Mouse (Mus musculus): ENCODE measurements at regions not wholly inside any gene's neighbourhood (a gene's known extent, or its start where the extent isn't known, plus 50 kb on each side); places are given as distances from the start of the nearest gene placed in this dataset.

DNA sequence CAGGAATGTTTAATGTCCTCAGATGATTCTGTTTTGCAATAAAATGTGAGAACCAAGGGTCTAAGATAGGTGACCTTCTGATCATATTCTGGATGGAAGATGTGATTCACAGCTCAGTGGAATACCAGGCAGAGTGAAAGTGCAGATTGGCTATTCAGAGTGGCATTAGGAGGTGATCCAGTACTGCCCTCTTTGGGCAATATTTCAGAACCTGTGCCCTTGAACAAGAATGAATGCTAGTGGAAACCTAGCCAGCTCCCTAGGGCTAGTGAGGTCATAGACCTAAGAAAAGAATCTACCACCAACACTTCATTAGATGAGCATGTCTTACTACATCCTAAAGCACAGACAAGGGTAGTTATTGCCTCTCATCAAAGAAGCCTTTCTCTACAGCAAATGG lies 372.7 kb upstream of the Trib2 start:
- DNase-seq (ENCODE audit: low spot score) (no peak), ATAC-seq (no peak)
- Histone ChIP-seq H3K4me3 (ENCODE audit: low read length) (no peak overlapping the region), H3K9me3 (ENCODE audit: low read length) (0 out of 2 replicates have a peak, but pooled peaks cover 2% of the 10 kb centered on the region), H3K4me1 (ENCODE audit: insufficient read depth, low read length) (no peaks in the 10 kb centered on the region), H3K27ac (no peak overlapping the region), H3K27me3 (ENCODE audit: insufficient read depth, low read length) (no peaks in the 10 kb centered on the region), H3K36me3 (ENCODE audit: insufficient read depth, low read length) (no peaks in the 10 kb centered on the region), H3K9ac (replicated peaks; ENCODE audit: low read length) (no peak overlapping the region), H3K4me2 (ENCODE audit: low read depth, low read length) (no peak overlapping the region)
- TF ChIP-seq CTCF (IDR thresholded peaks at IDR 0.05; ENCODE audit: low read depth) = no peak

DNA sequence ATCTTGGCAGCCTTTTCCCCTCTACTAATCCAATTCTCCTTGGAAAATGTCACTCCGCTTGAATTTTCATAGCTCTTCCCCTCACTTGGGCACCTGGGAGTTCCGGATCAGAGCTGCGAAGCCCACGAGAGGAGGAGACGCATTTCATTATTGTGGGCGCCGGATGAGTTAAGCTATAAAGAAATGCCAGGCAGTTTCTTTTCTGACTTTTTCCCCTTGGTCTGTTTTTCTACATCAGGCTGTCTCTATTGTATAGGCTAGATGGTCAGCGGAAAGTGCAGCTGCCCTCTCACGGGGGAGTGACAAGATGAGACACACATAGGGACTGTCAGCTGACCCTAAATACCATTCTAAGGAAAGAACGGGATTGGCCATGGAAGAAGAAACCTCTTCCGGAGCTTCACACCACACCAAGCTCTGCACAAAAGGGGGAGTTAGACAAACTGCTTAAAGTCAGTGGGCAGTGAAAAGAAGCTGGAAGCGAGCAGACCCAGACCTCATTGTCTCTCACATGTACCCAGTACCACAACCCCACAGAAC lies 369.3 kb upstream of the Trib2 start:
- H3K4me3 ChIP-seq (ENCODE audit: low read length) = no peak overlapping the region
- H3K9ac ChIP-seq (replicated peaks; ENCODE audit: low read length) = no peak overlapping the region
- H3K4me2 ChIP-seq (ENCODE audit: low read depth, low read length) = 0 out of 2 replicates have a peak overlapping the region, but pooled peaks have one; percentile 26
- ATAC-seq (no peak), DNase-seq (ENCODE audit: low spot score) (no peak)
- H3K27me3 ChIP-seq (ENCODE audit: insufficient read depth, low read length) = no peaks in the 10 kb centered on the region; the same call in 1 of the 2 replicates
- TF ChIP-seq CTCF (IDR thresholded peaks at IDR 0.05; ENCODE audit: low read depth) = no peak
- 48% methylated on average over 12 of the region's 12 CpGs for WGBS
- no peaks in the 10 kb centered on the region for H3K4me1 ChIP-seq (ENCODE audit: insufficient read depth, low read length)
- no peaks in the 10 kb centered on the region for H3K36me3 ChIP-seq (ENCODE audit: insufficient read depth, low read length)
- no peaks in the 10 kb centered on the region for H3K9me3 ChIP-seq (ENCODE audit: low read length)
- no peak overlapping the region for H3K27ac ChIP-seq

DNA sequence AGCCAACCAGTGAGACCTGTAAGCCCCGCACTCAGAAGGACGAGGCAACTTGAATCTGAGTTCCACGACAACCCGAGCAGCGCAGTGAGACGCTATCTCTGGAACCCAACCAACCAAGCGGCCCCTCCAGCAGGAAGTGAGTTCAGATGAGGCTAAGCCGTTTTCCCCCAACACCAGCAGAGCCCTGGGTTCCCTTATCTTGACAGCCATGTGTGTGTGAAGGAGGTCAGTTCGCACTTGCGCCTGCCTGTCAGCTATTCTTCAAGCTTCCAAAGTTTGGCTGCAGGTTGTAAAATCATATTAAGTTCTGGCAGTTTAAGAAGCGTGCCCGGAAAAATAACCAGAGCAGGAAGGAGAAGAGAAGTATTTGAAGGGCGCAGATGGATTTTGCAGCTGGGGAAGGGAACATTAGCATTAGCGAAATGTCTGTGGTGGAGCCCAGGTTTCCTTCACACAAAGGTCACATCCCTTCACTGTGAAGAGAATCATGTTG lies 368.8 kb upstream of the Trib2 start:
- no peak overlapping the region for H3K4me2 ChIP-seq (ENCODE audit: low read depth, low read length)

GRCm38 (mm10) chr12:16183055-16183454 lies 366.3 kb upstream of the Trib2 start:
- Histone ChIP-seq H3K27me3 (ENCODE audit: insufficient read depth, low read length) (no peaks in the 10 kb centered on the region; the same call in 1 of the 2 replicates), H3K9ac (replicated peaks; ENCODE audit: low read length) (no peak overlapping the region), H3K4me3 (ENCODE audit: low read length) (no peak overlapping the region), H3K27ac (no peak overlapping the region), H3K4me1 (ENCODE audit: insufficient read depth, low read length) (no peaks in the 10 kb centered on the region), H3K36me3 (ENCODE audit: insufficient read depth, low read length) (no peaks in the 10 kb centered on the region), H3K9me3 (ENCODE audit: low read length) (no peaks in the 10 kb centered on the region), H3K4me2 (ENCODE audit: low read depth, low read length) (no peak overlapping the region)
- 69% methylated on average over 4 of the region's 4 CpGs for WGBS
- ATAC-seq (no peak), DNase-seq (ENCODE audit: low spot score) (no peak)
- no peak for TF ChIP-seq CTCF (IDR thresholded peaks at IDR 0.05; ENCODE audit: low read depth)

More for the DNA sequence above, 368.8 kb upstream of the Trib2 start:
- no peak for DNase-seq (ENCODE audit: low spot score)
- no peak overlapping the region for H3K27ac ChIP-seq
- whole genome bisulfite sequencing = 70% methylated on average over 14 of the region's 14 CpGs
- no peak for ATAC-seq
- H3K4me1 ChIP-seq (ENCODE audit: insufficient read depth, low read length) = no peaks in the 10 kb centered on the region
- no peaks in the 10 kb centered on the region for H3K9me3 ChIP-seq (ENCODE audit: low read length)
- no peaks in the 10 kb centered on the region for H3K36me3 ChIP-seq (ENCODE audit: insufficient read depth, low read length)
- TF ChIP-seq CTCF (IDR thresholded peaks at IDR 0.05; ENCODE audit: low read depth) = no peak
- no peak overlapping the region for H3K4me3 ChIP-seq (ENCODE audit: low read length)
- H3K9ac ChIP-seq (replicated peaks; ENCODE audit: low read length) = no peak overlapping the region
- H3K27me3 ChIP-seq (ENCODE audit: insufficient read depth, low read length) = no peaks in the 10 kb centered on the region; the same call in 1 of the 2 replicates

- Histone ChIP-seq H3K4me3 (ENCODE audit: low read length) (no peak overlapping the region), H3K36me3 (ENCODE audit: insufficient read depth, low read length) (no peaks in the 10 kb centered on the region), H3K9ac (replicated peaks; ENCODE audit: low read length) (no peak overlapping the region), H3K4me2 (ENCODE audit: low read depth, low read length) (no peak overlapping the region), H3K27ac (no peak overlapping the region), H3K4me1 (ENCODE audit: insufficient read depth, low read length) (no peaks in the 10 kb centered on the region), H3K27me3 (ENCODE audit: insufficient read depth, low read length) (no peaks in the 10 kb centered on the region; the same call in 1 of the 2 replicates), H3K9me3 (ENCODE audit: low read length) (no peaks in the 10 kb centered on the region)
- WGBS = 39% methylated on average over 5 of the region's 5 CpGs
- DNase-seq (ENCODE audit: low spot score) = peak; percentile 7
- no peak for TF ChIP-seq CTCF (IDR thresholded peaks at IDR 0.05; ENCODE audit: low read depth)
- no peak; the same call in 1 of the 2 replicates for ATAC-seq
These were observed 364.9 kb upstream of the Trib2 start for GRCm38 (mm10) chr12:16181599-16181998.

GRCm38 (mm10) chr12:16179897-16180296 lies 363.2 kb upstream of the Trib2 start:
- Histone ChIP-seq H3K27ac (no peak overlapping the region), H3K4me2 (ENCODE audit: low read depth, low read length) (no peak overlapping the region), H3K36me3 (ENCODE audit: insufficient read depth, low read length) (no peaks in the 10 kb centered on the region), H3K4me3 (ENCODE audit: low read length) (no peak overlapping the region), H3K9ac (replicated peaks; ENCODE audit: low read length) (no peak overlapping the region), H3K27me3 (ENCODE audit: insufficient read depth, low read length) (no peaks in the 10 kb centered on the region; the same call in 1 of the 2 replicates), H3K9me3 (ENCODE audit: low read length) (no peaks in the 10 kb centered on the region), H3K4me1 (ENCODE audit: insufficient read depth, low read length) (no peaks in the 10 kb centered on the region)
- no peak for DNase-seq (ENCODE audit: low spot score)
- TF ChIP-seq CTCF (IDR thresholded peaks at IDR 0.05; ENCODE audit: low read depth) = no peak
- no peak for ATAC-seq
- 89% methylated on average over 2 of the region's 2 CpGs for WGBS

DNA sequence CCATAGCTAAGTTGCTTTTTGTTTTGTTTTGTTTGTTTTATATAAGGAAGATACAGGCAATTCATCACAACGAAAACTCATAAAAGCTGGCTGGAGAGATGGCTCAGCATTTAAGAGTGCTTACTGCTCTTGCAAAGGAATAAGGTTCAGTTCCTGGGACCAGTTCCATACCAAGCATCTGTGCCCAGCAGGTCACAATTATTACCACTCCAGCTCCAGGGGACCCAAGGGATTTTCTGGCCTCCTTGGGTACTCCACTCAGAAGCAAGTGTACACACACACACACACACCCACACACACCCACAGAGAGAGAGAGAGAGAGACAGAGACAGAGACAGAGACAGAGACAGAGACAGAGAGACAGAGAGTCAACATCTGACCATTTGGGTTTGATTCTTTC lies 359.6 kb upstream of the Trib2 start:
- Histone ChIP-seq H3K27me3 (ENCODE audit: insufficient read depth, low read length) (no peaks in the 10 kb centered on the region), H3K27ac (no peak overlapping the region), H3K9ac (replicated peaks; ENCODE audit: low read length) (no peak overlapping the region), H3K4me2 (ENCODE audit: low read depth, low read length) (no peak overlapping the region), H3K4me1 (ENCODE audit: insufficient read depth, low read length) (no peaks in the 10 kb centered on the region), H3K9me3 (ENCODE audit: low read length) (no peaks in the 10 kb centered on the region), H3K4me3 (ENCODE audit: low read length) (no peak overlapping the region), H3K36me3 (ENCODE audit: insufficient read depth, low read length) (no peaks in the 10 kb centered on the region)
- DNase-seq (ENCODE audit: low spot score) (no peak), ATAC-seq (no peak)
- TF ChIP-seq CTCF (IDR thresholded peaks at IDR 0.05; ENCODE audit: low read depth) = no peak
- 68% methylated on average over 1 of the region's 1 CpGs for WGBS
